ENCODE assay signal across 8 mouse cellular contexts in the genomic region with DNA sequence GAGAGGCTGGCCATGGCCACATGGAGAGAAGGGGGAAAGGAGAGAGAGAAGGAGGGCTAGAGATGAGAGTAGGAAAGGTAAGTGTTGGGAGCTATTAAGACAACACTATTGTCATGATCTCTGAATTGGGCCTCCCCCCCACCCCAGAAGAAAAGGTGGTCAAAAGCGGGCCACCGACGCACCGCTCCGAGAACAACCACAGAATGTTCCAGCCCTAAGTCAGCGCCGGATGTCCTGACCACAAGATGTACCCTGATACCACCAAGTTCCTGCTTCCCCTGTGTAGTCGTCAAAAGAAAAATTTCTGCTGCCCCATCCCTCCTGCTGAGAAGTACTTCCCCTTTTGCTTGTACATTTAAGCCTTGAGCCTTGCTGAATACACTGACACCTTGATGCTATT. TPM values are rescaled to one million over a fixed set of nuclear protein-coding genes. Genes with fewer than 3 reads are reported as not detected.
A peak's percentile ranks its signal among the peaks of the same experiment; 100 is the strongest.
DNase-seq lines count a peak whose midpoint lies in the region; ATAC-seq and TF ChIP-seq lines count a peak whose summit lies in the region.
"Not testable (repeated sequence)": the region's sequence is repeated elsewhere in the genome, so short reads cannot be mapped to it uniquely, and the experiment has no call there.

No protein-coding gene starts in this region.

- not testable (repeated sequence) for ATAC-seq in G1E (ENCODE audit: extremely low read depth, insufficient number of reproducible peaks, low FRiP score, poor library complexity, severe bottlenecking)

- H3K4me3 ChIP-seq in G1E (ENCODE audit: low read depth, low read length), result peak overlapping the region; percentile 35; the same call in 1 of the 2 replicates
- H3K4me3 ChIP-seq in testis, adult 2 months (ENCODE audit: control insufficient read depth, low read depth, low read length), result peak overlapping the region; percentile 58

- not testable (repeated sequence) for H3K9me3 ChIP-seq in G1E (replicated peaks)

- not testable (repeated sequence) for H3K36me3 ChIP-seq in G1E (replicated peaks); testis, adult 2 months (ENCODE audit: control insufficient read depth, insufficient read depth, low read length)

- peak; percentile 75 for DNase-seq in A20 (ENCODE audit: low read depth, low spot score)
- peak; percentile 9 for DNase-seq in CD4-positive, CD25-positive, alpha-beta regulatory T cell, adult 2 months (ENCODE audit: low read depth, low spot score)
- DNase-seq in G1E (ENCODE audit: low spot score), result not testable (repeated sequence)
- peak; percentile 65 for DNase-seq in T-cell, adult 2 months (ENCODE audit: low spot score)
- peak; percentile 24 for DNase-seq in naive thymus-derived CD4-positive, alpha-beta T cell, adult 2 months (ENCODE audit: low read depth)
- DNase-seq in thymus, postnatal 14 days, result peak; percentile 52
- DNase-seq in thymus, postnatal 36 days, result peak; percentile 25 to 45

- TF ChIP-seq POLR2A in testis, adult 2 months (IDR thresholded peaks at IDR 0.05; ENCODE audit: control insufficient read depth, low read depth, low read length), result not testable (repeated sequence)

- H3K4me1 ChIP-seq in G1E (ENCODE audit: insufficient read depth, low read depth, low read length), result peaks cover 37% of the 10 kb centered on the region
- not testable (repeated sequence) for H3K4me1 ChIP-seq in testis, adult 2 months (ENCODE audit: control insufficient read depth, insufficient read depth, low read length)

- not testable (repeated sequence) for H3K27me3 ChIP-seq in G1E (ENCODE audit: insufficient read depth, low read length); testis, adult 2 months (ENCODE audit: control insufficient read depth, insufficient read depth, low read length)

- H3K27ac ChIP-seq in testis, adult 2 months (ENCODE audit: control insufficient read depth, insufficient read depth, low read depth, low read length), result not testable (repeated sequence)

- TF ChIP-seq CTCF in G1E (IDR thresholded peaks at IDR 0.05; ENCODE audit: low read depth, low read length); testis, adult 2 months (IDR thresholded peaks at IDR 0.05; ENCODE audit: control insufficient read depth, insufficient read depth, insufficient replicate concordance, low read depth, low read length): not testable (repeated sequence)

RNA-seq across cellular contexts. Expression of gene Nars2, which starts 4.8 kb away (rescaled TPM):
- total RNA-seq in G1E (2014; fragmentation: Nextera tagmentation) (44.9 and 45.6 TPM in 2 replicates), G1E (2017) (22.7 and 24.4 TPM in 2 replicates)
- polyA plus RNA-seq in G1E (2012), result 9.8 and 12.6 TPM in 2 replicates
- polyA plus RNA-seq in testis, adult 2 months (2012; rRNA removed), result 3.9 and 4.5 TPM in 2 replicates
